Mouse (Mus musculus) embryonic facial prominence, embryonic 14.5 days (tissue): ENCODE results near the gene Olfr1423. TPM values are rescaled to one million over a fixed set of nuclear protein-coding genes. Genes with fewer than 3 reads are reported as not detected.
"Not testable (repeated sequence)": the region's sequence is repeated elsewhere in the genome, so short reads cannot be mapped to it uniquely, and the experiment has no call there.

Experiments used
- ATAC-seq: fragments of 200-750 bp; cut with Nextera tagmentation; 2 replicates; pipeline ENCODE4 v1.8.0; 2017; ENCODE audit warnings: low read depth, moderate number of reproducible peaks, moderate TSS enrichment
- DNase-seq: peaks from one replicate; pipeline ENCODE4 v3.0.0-alpha.2; 2015; ENCODE audit warnings: low spot score
- H3K27ac ChIP-seq: fragments of 300-500 bp; sonication (generic); replicated peaks from 2 replicates; pipeline ENCODE4 v1.5.1; 2014; ENCODE audit warnings: low read depth, mild to moderate bottlenecking, low read length, moderate library complexity
- H3K27me3 ChIP-seq: fragments of 300-500 bp; sonication (generic); replicated peaks from 2 replicates; pipeline ENCODE4 v1.6.1; 2014; ENCODE audit warnings: low read length; ENCODE audit not compliant: control insufficient read depth, insufficient read depth
- H3K36me3 ChIP-seq: fragments of 300-500 bp; sonication (generic); 2 replicates; pipeline ENCODE4 v1.6.1; 2014; ENCODE audit warnings: low read length, mixed read lengths; ENCODE audit not compliant: control insufficient read depth, insufficient read depth
- H3K4me1 ChIP-seq: fragments of 300-500 bp; sonication (generic); 2 replicates; pipeline ENCODE4 v1.6.1; 2014; ENCODE audit warnings: antibody characterized with exemption, low read length; ENCODE audit not compliant: control insufficient read depth, insufficient read depth
- H3K4me2 ChIP-seq: fragments of 300-500 bp; sonication (generic); 2 replicates; pipeline ENCODE4 v1.6.1; 2014; ENCODE audit warnings: low read depth, mild to moderate bottlenecking, low read length, moderate library complexity, mixed read lengths
- H3K4me3 ChIP-seq: fragments of 300-500 bp; sonication (generic); 2 replicates; pipeline ENCODE4 v1.5.1; 2014; ENCODE audit warnings: low read depth, mild to moderate bottlenecking, low read length
- H3K9ac ChIP-seq: fragments of 300-500 bp; sonication (generic); 2 replicates; pipeline ENCODE4 v1.6.1; 2014; ENCODE audit warnings: low read depth, mild to moderate bottlenecking, low read length, moderate library complexity, mixed read lengths
- H3K9me3 ChIP-seq: fragments of 300-500 bp; sonication (generic); 2 replicates; pipeline ENCODE4 v1.6.1; 2016; ENCODE audit warnings: low read length; ENCODE audit not compliant: control insufficient read depth
- WGBS: fragments of 180-500 bp; shearing (Covaris S2); extraction: QIAGEN DNeasy Blood & Tissue Kit; methylation state at CpG from one replicate; pipeline ENCODE4 v1.1.7; 2014; 5-methylcytosine and 5-hydroxymethylcytosine counted together
- polyA plus RNA-seq: library from polyadenylated mRNA; unstranded; fragments of >200 nt; fragmentation: Nextera tagmentation; extraction: Ambion mirVana; gene quantifications from 2 replicates; pipeline ENCODE4 v1.2.1, GENCODE M21; 2014

Gene Olfr1423
- polyA plus RNA-seq, 1 experiment from 2014 or later, result not detected

DNA sequence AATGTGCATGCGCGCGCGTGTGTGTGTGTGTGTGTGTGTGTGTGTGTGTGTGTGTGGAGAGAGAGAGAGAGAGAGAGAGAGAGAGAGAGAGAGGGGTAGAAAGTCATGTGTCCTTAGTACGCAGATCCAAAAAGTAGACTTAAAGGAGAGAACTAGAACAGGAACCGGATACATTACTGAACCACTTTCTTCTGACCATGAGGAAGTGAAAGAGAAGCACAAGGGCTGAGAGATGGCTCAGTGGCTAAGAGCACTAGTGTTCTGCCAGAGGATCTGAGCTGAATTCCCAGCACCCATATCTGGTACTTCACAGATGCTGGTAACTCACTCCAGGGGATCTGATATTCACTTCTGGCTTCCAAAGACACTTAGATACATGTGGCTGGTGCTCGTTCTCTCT lies 51.8 kb downstream of the Olfr1423 start:
- Histone ChIP-seq H3K27me3 (no peaks in the 10 kb centered on the region), H3K4me1 (no peaks in the 10 kb centered on the region), H3K27ac (no peak overlapping the region), H3K4me2 (no peak overlapping the region), H3K36me3 (peaks cover 91% of the 10 kb centered on the region), H3K4me3 (no peak overlapping the region), H3K9me3 (no peaks in the 10 kb centered on the region), H3K9ac (no peak overlapping the region)
- 98% methylated on average over 7 of the region's 7 CpGs for WGBS
- ATAC-seq, result no peak
- no peak for DNase-seq

DNA sequence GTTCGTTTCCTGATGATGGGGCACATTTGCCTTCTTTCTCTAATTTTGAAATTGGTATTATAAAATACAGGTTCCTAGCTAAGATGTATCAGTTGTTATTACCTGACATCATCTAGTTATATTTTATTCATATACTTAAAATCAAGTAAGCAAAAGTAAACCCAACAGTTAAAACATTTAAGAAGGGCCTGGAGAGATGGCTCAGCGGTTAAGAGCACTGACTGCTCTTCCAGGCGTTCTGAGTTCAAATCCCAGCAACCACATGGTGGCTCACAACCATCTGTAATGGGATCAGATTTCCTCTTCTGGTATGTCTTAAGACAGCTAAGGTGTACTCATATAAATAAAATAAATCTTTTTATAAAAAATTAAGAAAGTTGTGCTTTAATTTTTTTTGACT lies 53.3 kb downstream of the Olfr1423 start:
- H3K4me2 ChIP-seq, result no peak overlapping the region
- DNase-seq (no peak), ATAC-seq (no peak)
- peaks cover 92% of the 10 kb centered on the region for H3K36me3 ChIP-seq
- H3K9me3 ChIP-seq, result no peaks in the 10 kb centered on the region
- 87% methylated on average over 3 of the region's 3 CpGs for WGBS
- H3K27ac ChIP-seq, result no peak overlapping the region
- H3K4me3 ChIP-seq, result no peak overlapping the region
- H3K27me3 ChIP-seq, result no peaks in the 10 kb centered on the region
- H3K9ac ChIP-seq, result no peak overlapping the region
- H3K4me1 ChIP-seq, result no peaks in the 10 kb centered on the region

DNA sequence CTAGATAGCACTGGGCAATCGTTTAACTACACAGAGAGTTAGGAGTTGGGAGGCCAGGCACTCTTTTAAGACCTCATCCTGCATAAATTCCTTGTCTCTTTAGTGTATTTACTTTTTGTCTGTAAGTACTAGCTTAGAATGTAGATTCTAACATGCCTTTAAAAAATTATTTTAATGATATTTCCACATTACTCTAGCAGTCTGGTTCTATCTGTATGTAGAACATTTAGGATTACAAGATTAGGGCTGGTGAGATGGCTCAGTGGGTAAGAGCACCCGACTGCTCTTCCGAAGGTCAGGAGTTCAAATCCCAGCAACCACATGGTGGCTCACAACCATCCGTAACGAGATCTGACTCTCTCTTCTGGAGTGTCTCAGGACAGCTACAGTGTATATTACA lies 56.5 kb downstream of the Olfr1423 start:
- H3K27me3 ChIP-seq, H3K27ac ChIP-seq, H3K4me3 ChIP-seq, DNase-seq, H3K9me3 ChIP-seq, H3K4me2 ChIP-seq, ATAC-seq, H3K9ac ChIP-seq, H3K4me1 ChIP-seq: not testable (repeated sequence)
- H3K36me3 ChIP-seq, result peaks cover 93% of the 10 kb centered on the region
- 73% methylated on average over 5 of the region's 5 CpGs for WGBS

Other genes starting within 250 kb of the Olfr1423 start
- 8.7 and 8.8 TPM in 2 replicates for gene Stx3, start 221.9 kb downstream of the Olfr1423 start, polyA plus RNA-seq
- not detected in 2 replicates for gene Olfr1417, start 202.1 kb downstream of the Olfr1423 start, polyA plus RNA-seq
- gene Olfr1418, start 180.3 kb downstream of the Olfr1423 start, polyA plus RNA-seq, result not detected in 2 replicates
- gene Olfr1419, start 166.2 kb downstream of the Olfr1423 start, polyA plus RNA-seq, result not detected in 2 replicates
- gene Olfr1420, start 154.8 kb downstream of the Olfr1423 start, polyA plus RNA-seq, result 0.19 and 0.22 TPM in 2 replicates
- 18.7 and 19.4 TPM in 2 replicates for gene Patl1, start 128.9 kb downstream of the Olfr1423 start, polyA plus RNA-seq
- 9.0 and 10.1 TPM in 2 replicates for gene Osbp, start 75.4 kb downstream of the Olfr1423 start, polyA plus RNA-seq
- gene Olfr1424, start 21.4 kb upstream of the Olfr1423 start, polyA plus RNA-seq, result not detected in 2 replicates
- not detected in 2 replicates for gene Olfr1425, start 36.4 kb upstream of the Olfr1423 start, polyA plus RNA-seq
- not detected in 2 replicates for gene Olfr1426, start 50.7 kb upstream of the Olfr1423 start, polyA plus RNA-seq
- not detected in 2 replicates for gene Olfr1427, start 62.0 kb upstream of the Olfr1423 start, polyA plus RNA-seq
- 0.29 TPM in 1 of 2 replicates, not detected in the other for gene Olfr1428, start 74.6 kb upstream of the Olfr1423 start, polyA plus RNA-seq
- not detected in 2 replicates for gene Olfr76, start 81.9 kb upstream of the Olfr1423 start, polyA plus RNA-seq
- gene Olfr1555-ps1, start 128.8 kb upstream of the Olfr1423 start, polyA plus RNA-seq, result 0.14 TPM in 1 of 2 replicates, not detected in the other
- gene Olfr1431, start 159.3 kb upstream of the Olfr1423 start, polyA plus RNA-seq, result not detected in 2 replicates
- gene Olfr1432, start 191.3 kb upstream of the Olfr1423 start, polyA plus RNA-seq, result 0.19 TPM in 1 of 2 replicates, not detected in the other
- not detected in 2 replicates for gene Olfr262, start 200.3 kb upstream of the Olfr1423 start, polyA plus RNA-seq
- not detected in 2 replicates for gene Olfr235, start 219.7 kb upstream of the Olfr1423 start, polyA plus RNA-seq
- 0.15 TPM in 1 of 2 replicates, not detected in the other for gene Olfr1434, start 238.5 kb upstream of the Olfr1423 start, polyA plus RNA-seq